Mouse (Mus musculus): ENCODE data around the gene Slc6a1. TPM values are rescaled to one million over a fixed set of nuclear protein-coding genes. Genes with fewer than 3 reads are reported as not detected.

The Slc6a1 gene
- not detected in 2 replicates for polyA plus RNA-seq (2015; fragmentation: Nextera tagmentation; extraction: Ambion mirVana)

GRCm38 (mm10) chr6:114282469-114283277 lies at the start of gene Slc6a1:
Gene Slc6a1 (plus strand): TSS chr6:114282635.
- 4% methylated on average over 34 of the region's 51 CpGs for WGBS
- no peaks in the 10 kb centered on the region for H3K36me3 ChIP-seq (ENCODE audit: control insufficient read depth, insufficient read depth)
- no peaks in the 10 kb centered on the region for H3K4me1 ChIP-seq (replicated peaks; ENCODE audit: control insufficient read depth, insufficient read depth, low read length)

GRCm38 (mm10) chr6:114238892-114239644 lies 43.4 kb upstream of the Slc6a1 start:
- 29% methylated on average over 6 of the region's 6 CpGs for WGBS
- Histone ChIP-seq H3K4me2 (replicated peaks; ENCODE audit: low read depth) (no peak overlapping the region), H3K4me1 (replicated peaks; ENCODE audit: control insufficient read depth, insufficient read depth, low read length) (no peaks in the 10 kb centered on the region), H3K4me3 (ENCODE audit: low read depth, low read length) (no peak overlapping the region), H3K9ac (ENCODE audit: low read depth, low read length) (no peak overlapping the region), H3K9me3 (ENCODE audit: control insufficient read depth) (no peaks in the 10 kb centered on the region), H3K27me3 (replicated peaks; ENCODE audit: control insufficient read depth, insufficient read depth, low read length) (no peaks in the 10 kb centered on the region), H3K27ac (ENCODE audit: low read depth, low read length) (no peak overlapping the region), H3K36me3 (ENCODE audit: control insufficient read depth, insufficient read depth) (no peaks in the 10 kb centered on the region)
- no peak for ATAC-seq
- TF ChIP-seq CTCF (IDR thresholded peaks at IDR 0.05; ENCODE audit: low read depth): no peak

More at GRCm38 (mm10) chr6:114282469-114283277, at the start of gene Slc6a1:
- no peaks in the 10 kb centered on the region for H3K9me3 ChIP-seq (ENCODE audit: control insufficient read depth)
- ATAC-seq: peak; percentile 86
- H3K27me3 ChIP-seq (replicated peaks; ENCODE audit: control insufficient read depth, insufficient read depth, low read length): peaks cover 51% of the 10 kb centered on the region
- H3K27ac ChIP-seq (ENCODE audit: low read depth, low read length): no peak within 1 kb of the TSS
- TF ChIP-seq CTCF (IDR thresholded peaks at IDR 0.05; ENCODE audit: low read depth): no peak
- H3K9ac ChIP-seq (ENCODE audit: low read depth, low read length): no peak within 1 kb of the TSS
- peak within 1 kb of the TSS; percentile 41 for H3K4me2 ChIP-seq (replicated peaks; ENCODE audit: low read depth)
- H3K4me3 ChIP-seq (ENCODE audit: low read depth, low read length): peak within 1 kb of the TSS; percentile 11

- Histone ChIP-seq H3K27me3 (replicated peaks; ENCODE audit: control insufficient read depth, insufficient read depth, low read length) (no peaks in the 10 kb centered on the region), H3K4me3 (ENCODE audit: low read depth, low read length) (no peak overlapping the region), H3K9ac (ENCODE audit: low read depth, low read length) (no peak overlapping the region), H3K4me1 (replicated peaks; ENCODE audit: control insufficient read depth, insufficient read depth, low read length) (no peaks in the 10 kb centered on the region), H3K9me3 (ENCODE audit: control insufficient read depth) (no peaks in the 10 kb centered on the region), H3K27ac (ENCODE audit: low read depth, low read length) (no peak overlapping the region), H3K4me2 (replicated peaks; ENCODE audit: low read depth) (no peak overlapping the region), H3K36me3 (ENCODE audit: control insufficient read depth, insufficient read depth) (no peaks in the 10 kb centered on the region)
- no peak for ATAC-seq
- no peak for TF ChIP-seq CTCF (IDR thresholded peaks at IDR 0.05; ENCODE audit: low read depth)
- WGBS: 78% methylated on average over 11 of the region's 11 CpGs
Measured at GRCm38 (mm10) chr6:114245665-114246064, 36.8 kb upstream of the Slc6a1 start.

GRCm38 (mm10) chr6:114250311-114250710 lies 32.1 kb upstream of the Slc6a1 start:
- no peaks in the 10 kb centered on the region for H3K27me3 ChIP-seq (replicated peaks; ENCODE audit: control insufficient read depth, insufficient read depth, low read length)
- no peak overlapping the region for H3K27ac ChIP-seq (ENCODE audit: low read depth, low read length)
- H3K9ac ChIP-seq (ENCODE audit: low read depth, low read length): no peak overlapping the region
- H3K4me2 ChIP-seq (replicated peaks; ENCODE audit: low read depth): no peak overlapping the region
- 0 out of 2 replicates have a peak, but pooled peaks have one; percentile 47 for ATAC-seq
- WGBS: 4% methylated on average over 5 of the region's 5 CpGs
- no peaks in the 10 kb centered on the region for H3K36me3 ChIP-seq (ENCODE audit: control insufficient read depth, insufficient read depth)
- H3K4me1 ChIP-seq (replicated peaks; ENCODE audit: control insufficient read depth, insufficient read depth, low read length): no peaks in the 10 kb centered on the region
- peak; percentile 95 for TF ChIP-seq CTCF (IDR thresholded peaks at IDR 0.05; ENCODE audit: low read depth)
- H3K9me3 ChIP-seq (ENCODE audit: control insufficient read depth): no peaks in the 10 kb centered on the region
- H3K4me3 ChIP-seq (ENCODE audit: low read depth, low read length): no peak overlapping the region

GRCm38 (mm10) chr6:114254927-114255326 lies 27.5 kb upstream of the Slc6a1 start:
- no peak for ATAC-seq
- no peak overlapping the region for H3K4me3 ChIP-seq (ENCODE audit: low read depth, low read length)
- no peaks in the 10 kb centered on the region for H3K4me1 ChIP-seq (replicated peaks; ENCODE audit: control insufficient read depth, insufficient read depth, low read length)
- no peaks in the 10 kb centered on the region for H3K27me3 ChIP-seq (replicated peaks; ENCODE audit: control insufficient read depth, insufficient read depth, low read length)
- H3K36me3 ChIP-seq (ENCODE audit: control insufficient read depth, insufficient read depth): no peaks in the 10 kb centered on the region
- H3K9ac ChIP-seq (ENCODE audit: low read depth, low read length): no peak overlapping the region
- no peak overlapping the region for H3K27ac ChIP-seq (ENCODE audit: low read depth, low read length)
- H3K4me2 ChIP-seq (replicated peaks; ENCODE audit: low read depth): no peak overlapping the region
- WGBS: 76% methylated on average over 14 of the region's 14 CpGs
- no peaks in the 10 kb centered on the region for H3K9me3 ChIP-seq (ENCODE audit: control insufficient read depth)
- TF ChIP-seq CTCF (IDR thresholded peaks at IDR 0.05; ENCODE audit: low read depth): no peak

GRCm38 (mm10) chr6:114257762-114258361 lies 24.6 kb upstream of the Slc6a1 start:
- no peak for ATAC-seq
- H3K27ac ChIP-seq (ENCODE audit: low read depth, low read length): no peak overlapping the region
- H3K4me2 ChIP-seq (replicated peaks; ENCODE audit: low read depth): no peak overlapping the region
- H3K4me1 ChIP-seq (replicated peaks; ENCODE audit: control insufficient read depth, insufficient read depth, low read length): no peaks in the 10 kb centered on the region
- TF ChIP-seq CTCF (IDR thresholded peaks at IDR 0.05; ENCODE audit: low read depth): no peak
- no peak overlapping the region for H3K9ac ChIP-seq (ENCODE audit: low read depth, low read length)
- H3K9me3 ChIP-seq (ENCODE audit: control insufficient read depth): no peaks in the 10 kb centered on the region
- 67% methylated on average over 1 of the region's 1 CpGs for WGBS
- no peaks in the 10 kb centered on the region for H3K36me3 ChIP-seq (ENCODE audit: control insufficient read depth, insufficient read depth)
- H3K4me3 ChIP-seq (ENCODE audit: low read depth, low read length): no peak overlapping the region
- H3K27me3 ChIP-seq (replicated peaks; ENCODE audit: control insufficient read depth, insufficient read depth, low read length): no peaks in the 10 kb centered on the region
